Mouse (Mus musculus): ENCODE results near the gene Fam83g.

GRCm38 (mm10) chr11:61654786-61655311, 29.0 kb upstream of the Fam83g start:
- TF ChIP-seq ELF1 (IDR thresholded peaks at IDR 0.05; ENCODE audit: low read depth, low read length), result no peak
- TF ChIP-seq USF1 (IDR thresholded peaks at IDR 0.05; ENCODE audit: low read depth, low read length), result no peak
- no peak for TF ChIP-seq JUND (conservative IDR thresholded peaks at IDR 0.05; ENCODE audit: low read depth, low read length)
- no peak; the same call in 1 of the 2 replicates for TF ChIP-seq POLR2A (IDR thresholded peaks at IDR 0.05; ENCODE audit: low read depth, low read length)
- no peak for TF ChIP-seq CTCF (conservative IDR thresholded peaks at IDR 0.05 in 1 of 2, IDR thresholded peaks at IDR 0.05 in 1 of 2; ENCODE audit: low read depth in 2 of 2, low read length in 2 of 2)
- TF ChIP-seq EP300 (IDR thresholded peaks at IDR 0.05; ENCODE audit: low read length), result 0 out of 2 replicates have a peak, but pooled peaks have one; percentile 35
- peak; percentile 41; the same call in 1 of the 2 replicates for TF ChIP-seq NELFE (IDR thresholded peaks at IDR 0.05; ENCODE audit: low read depth, low read length)
- no peak for TF ChIP-seq ZMIZ1 (IDR thresholded peaks at IDR 0.05; ENCODE audit: low read depth, low read length)
- TF ChIP-seq ZKSCAN1 (IDR thresholded peaks at IDR 0.05; ENCODE audit: borderline replicate concordance, low read depth, low read length), result no peak

Measured in CH12.LX (cell line).